Mouse (Mus musculus) cerebellum, adult 18-20 months (tissue): ENCODE results near the gene Pkd1l3.

Experiments
- DNase-seq, 2 experiments: peaks; one replicate each; pipeline ENCODE4 v3.0.0; 2021

Pkd1l3 gene

DNA sequence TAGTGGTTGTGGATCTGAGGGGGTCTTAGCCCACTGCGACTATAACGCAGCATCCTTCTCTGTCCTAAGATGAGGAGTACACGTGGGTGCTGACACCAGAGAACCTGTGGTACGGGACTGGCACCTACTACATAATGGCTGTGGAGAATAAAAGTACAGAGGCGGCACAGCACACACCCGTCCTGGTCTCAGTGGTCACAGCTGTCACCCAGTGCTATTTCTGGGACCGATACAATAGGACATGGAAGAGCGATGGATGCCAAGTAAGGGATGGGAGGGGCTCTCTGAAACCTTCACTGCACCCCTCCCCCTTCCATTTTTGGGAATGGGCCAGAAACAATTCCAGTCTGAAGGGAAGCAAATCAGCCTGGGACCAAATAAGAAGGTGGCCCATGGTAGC is 20.8 kb downstream of the Pkd1l3 start:
- no peak for DNase-seq

DNA sequence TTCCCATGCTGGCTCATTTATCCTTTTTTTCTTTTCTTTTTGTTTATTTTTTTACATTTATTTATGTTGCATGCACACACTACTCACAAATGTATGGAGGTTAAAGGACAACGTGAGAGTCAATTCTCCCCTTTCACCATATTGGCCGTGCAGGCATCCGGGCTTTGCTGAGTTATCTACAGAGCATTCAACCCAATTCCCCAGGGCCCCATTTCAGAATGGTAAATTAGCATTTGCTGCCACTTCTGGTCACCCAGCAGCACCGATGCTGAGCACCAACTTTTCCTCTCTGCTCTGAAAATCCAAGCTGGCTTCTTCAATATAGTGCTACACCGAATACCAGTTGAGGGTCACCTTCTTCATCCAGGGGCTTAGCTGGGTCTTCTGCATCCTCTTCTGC is 24.5 kb downstream of the Pkd1l3 start:
- DNase-seq, result no peak

DNA sequence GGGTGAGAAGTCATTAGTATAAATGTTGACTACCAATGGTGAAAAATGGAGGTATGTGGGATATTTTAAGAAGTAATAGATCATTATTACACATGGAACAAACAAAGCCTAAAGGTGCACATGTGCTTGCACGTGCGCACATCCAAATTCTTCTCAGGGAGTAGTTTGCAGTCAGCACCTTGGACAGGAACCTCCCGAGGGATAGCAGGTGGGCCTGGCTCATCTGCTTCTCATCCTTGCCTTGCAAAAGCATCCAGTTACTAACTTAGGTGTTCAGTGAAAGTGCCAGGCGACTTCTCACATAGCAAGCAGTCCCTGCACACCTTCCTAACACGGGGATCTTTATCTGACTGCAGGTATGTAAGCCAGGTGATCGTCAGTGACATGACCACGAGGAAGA is 26.1 kb downstream of the Pkd1l3 start:
- no peak for DNase-seq

DNA sequence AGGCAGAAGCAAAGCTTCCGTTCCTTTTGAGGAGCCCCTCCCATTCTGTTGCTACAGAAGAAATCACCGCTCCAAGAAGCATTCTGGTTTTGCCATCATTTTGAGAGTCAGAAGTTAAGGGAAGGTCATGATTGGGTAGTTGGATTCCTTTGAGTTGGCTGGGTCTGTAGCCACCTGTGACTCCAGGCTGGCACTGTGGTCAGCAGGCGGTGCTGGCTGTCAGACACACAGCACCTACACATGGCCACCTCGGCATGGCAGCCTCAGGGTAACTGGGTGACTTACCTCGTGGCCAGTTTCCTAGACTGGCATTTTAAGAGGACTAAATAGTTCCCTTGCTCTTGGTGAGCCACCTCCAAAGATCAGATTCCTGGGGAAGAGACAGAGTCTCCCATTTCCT is 26.9 kb downstream of the Pkd1l3 start:
- no peak for DNase-seq

DNA sequence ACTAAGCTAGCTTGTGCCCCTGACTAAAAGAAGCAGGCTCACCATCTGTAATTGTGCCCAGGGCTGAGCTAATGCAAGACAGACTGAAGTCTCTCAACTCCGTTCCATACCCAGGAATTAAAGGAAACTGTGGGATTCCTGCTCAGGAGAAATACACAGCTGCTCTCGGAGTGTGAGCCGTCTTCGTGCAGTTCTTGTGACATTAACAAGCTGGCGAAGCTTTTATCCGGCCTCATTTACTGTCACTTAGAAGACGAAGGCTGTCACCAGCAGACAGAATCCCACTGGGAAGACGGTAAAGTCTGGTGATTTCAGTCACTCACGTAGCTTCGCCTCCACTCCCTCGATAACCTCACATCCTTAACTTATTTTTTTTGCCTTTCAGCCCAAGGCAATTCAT is 33.0 kb downstream of the Pkd1l3 start:
- no peak for DNase-seq

DNA sequence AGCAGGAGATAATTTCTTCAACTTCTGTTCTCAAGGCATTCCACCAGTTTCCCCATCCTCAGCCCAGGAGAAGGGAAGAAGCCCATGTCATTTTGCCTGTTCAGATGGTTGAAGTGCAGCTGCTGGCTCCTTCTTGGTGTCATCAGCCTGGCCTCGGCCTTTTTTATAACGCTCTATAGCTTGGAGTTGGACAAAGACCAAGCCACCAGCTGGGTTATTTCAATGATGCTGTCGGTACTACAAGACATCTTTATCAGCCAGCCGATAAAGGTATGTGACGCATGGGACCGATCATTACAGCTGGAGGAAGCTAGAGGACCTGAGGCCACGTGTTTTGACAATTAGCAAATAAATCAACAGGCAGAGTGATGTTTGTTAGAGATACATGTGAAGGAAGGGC is 34.2 kb downstream of the Pkd1l3 start:
- DNase-seq, result no peak

DNA sequence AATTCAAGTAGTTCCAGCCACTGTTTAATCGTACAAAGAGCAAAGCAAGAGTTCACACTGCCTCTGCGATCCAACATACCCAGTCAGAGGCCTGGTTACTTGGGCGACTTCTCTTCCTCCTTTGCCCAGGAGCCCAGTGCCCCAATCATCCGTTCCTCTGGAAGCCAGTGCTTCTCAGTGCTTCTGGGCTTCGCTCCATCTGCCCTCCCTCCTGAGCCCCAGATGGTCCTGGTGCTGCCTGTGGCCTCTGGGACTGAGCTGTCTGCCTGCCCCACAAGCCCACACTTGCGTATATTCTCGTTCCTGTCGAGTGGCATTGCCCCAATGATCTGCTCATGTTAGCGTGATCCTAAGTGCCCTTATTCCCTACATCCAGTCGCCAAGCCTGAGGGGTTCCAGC is 36.5 kb downstream of the Pkd1l3 start:
- DNase-seq, result peak; percentile 23 to 35

DNA sequence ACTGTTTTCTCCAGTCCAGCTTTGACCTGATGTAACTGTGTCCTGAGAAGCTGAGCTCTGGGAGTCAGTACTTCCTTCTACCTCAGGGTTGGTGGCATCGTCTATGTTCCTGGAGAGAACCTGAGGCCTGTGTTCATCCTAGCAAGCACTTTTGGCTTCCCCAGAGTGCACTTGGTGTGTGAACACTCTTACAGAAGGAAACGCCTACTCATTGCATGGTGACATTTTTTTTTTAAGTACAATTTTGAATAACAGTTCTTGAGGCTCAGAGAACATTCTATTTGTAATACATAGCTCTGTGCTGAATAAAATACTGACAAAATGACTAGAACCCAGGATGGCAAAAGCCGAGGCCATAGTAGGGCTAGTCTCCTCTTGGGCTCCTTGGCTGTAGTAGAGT is 42.5 kb downstream of the Pkd1l3 start:
- DNase-seq, result no peak

DNA sequence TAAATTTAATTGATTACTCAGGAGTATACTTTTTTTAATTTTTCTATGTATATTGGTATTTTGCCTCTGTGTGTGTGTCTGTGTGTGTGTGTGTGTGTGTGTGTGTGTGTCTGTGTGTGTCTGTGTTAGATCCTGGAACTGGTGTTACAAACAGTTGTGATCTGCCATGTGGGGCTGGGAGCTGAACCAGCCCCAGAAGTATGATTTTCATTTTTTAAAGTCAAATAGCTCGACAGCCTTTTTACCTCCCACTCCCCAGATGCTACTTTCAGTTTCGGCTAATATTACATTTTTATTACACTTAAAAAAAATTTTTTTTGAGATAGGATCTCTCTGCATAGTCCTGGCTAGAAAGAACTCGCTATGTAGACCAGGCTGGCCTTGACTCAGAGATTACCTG is 48.0 kb downstream of the Pkd1l3 start:
- no peak for DNase-seq

DNA sequence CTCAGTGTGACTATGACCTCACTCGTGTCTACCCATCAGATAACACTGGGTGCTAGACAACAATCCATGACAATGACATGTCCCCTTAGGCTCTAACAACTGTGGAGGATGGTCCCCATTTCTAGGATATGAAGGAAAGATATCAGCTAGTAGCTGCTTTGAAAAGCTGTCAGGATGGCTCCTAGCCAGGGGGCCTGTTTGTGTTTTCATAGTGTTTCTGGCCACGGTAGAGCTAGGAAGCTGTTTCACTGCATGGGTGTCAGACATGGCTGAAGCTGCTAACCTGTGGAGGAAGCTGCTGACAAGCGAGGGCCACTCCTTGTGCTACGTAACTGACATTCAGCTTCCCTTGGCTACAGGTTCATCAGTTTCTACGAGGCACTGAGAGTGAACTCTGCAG is 52.3 kb downstream of the Pkd1l3 start:
- no peak for DNase-seq

DNA sequence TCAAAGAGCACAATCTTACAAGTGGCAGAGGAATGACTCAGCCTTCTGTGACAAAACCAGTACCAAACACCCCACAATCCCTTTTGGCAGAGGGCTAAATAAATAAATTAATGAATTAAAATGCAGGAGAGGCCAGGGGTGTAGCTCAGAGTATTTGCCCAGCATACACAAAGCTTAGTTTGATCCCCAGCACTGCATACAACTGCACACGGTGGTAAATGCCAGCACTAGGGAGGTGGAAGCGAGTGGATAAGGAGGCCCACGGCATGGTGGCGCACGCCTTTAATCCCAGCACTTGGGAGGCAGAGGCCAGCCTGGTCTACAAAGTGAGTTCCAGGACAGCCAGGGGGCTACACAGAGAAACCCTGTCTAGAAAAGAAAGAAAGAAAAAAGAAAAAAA is 58.3 kb downstream of the Pkd1l3 start:
- no peak for DNase-seq

DNA sequence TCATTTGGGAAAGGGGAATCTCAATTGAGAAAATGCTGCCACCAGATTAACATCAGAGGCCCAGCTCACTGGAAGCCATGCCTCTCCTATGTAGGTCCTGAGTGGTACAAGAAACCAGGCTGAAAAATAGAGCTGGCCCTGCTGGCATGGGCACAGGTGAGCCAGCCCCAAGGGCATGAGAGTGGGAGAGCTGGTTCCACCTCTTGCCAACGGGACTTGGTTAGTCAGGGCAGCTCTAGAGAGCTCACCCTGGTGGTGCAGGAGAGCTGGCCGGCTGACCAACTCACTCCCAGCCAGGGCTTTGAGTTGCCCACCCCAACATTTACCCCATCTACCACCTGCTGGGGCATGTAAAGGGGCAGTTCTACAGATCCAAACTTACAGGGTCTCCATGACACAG is 59.3 kb downstream of the Pkd1l3 start:
- no peak for DNase-seq

DNA sequence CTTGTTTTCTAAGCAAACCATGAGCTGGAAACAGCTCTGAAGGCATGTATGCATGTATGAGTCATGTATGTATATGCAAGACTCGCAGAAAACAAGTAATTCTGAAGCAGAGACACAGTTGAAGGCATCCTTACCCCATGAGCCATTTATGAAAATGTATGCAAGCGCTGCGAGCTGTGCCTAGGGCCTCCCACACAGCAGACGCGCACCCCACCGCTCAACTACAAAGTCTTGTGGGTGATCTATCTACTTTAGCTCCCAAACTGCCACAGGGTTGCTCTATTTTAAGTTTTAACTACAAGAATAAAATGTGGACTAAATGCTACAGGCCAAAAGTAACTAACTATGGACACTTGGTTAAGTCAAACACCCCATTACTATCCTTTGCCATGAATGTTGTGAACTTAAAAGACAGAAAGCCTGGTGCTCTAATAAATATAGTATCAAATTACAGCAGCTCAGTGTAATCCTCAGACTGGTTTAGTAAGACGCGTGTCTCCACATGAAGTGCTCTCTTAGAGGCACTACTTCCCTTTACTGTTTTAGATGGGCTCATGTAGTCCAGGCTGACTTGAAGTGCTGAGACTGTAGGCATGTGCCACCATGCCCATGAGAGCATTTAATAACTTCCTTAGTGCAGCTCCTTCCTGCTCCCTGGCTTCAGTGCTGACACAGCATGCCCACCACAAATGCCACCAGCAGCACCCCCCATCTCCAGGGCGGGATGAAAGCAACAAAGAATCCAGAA is 61.8 kb downstream of the Pkd1l3 start:
- DNase-seq, result no peak

DNA sequence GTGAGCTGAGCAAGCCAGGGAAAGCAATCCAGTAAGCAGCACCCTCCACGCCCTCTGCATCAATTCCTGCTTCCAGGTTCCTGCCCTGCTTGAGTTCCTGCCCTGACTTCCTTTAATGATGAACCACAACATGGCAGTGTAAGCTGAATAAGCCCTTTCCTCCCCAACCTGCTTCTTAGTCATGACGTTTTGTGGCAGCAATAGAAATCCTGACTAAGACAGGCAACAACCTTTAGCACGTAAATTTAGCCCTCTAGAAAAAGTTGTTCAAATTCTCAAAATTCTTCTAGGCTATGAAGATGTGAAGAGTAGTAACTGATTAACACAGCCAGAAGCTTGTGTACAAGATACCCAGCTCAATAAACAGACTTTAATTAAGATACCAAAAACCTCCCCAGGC is 67.2 kb downstream of the Pkd1l3 start:
- no peak for DNase-seq

DNA sequence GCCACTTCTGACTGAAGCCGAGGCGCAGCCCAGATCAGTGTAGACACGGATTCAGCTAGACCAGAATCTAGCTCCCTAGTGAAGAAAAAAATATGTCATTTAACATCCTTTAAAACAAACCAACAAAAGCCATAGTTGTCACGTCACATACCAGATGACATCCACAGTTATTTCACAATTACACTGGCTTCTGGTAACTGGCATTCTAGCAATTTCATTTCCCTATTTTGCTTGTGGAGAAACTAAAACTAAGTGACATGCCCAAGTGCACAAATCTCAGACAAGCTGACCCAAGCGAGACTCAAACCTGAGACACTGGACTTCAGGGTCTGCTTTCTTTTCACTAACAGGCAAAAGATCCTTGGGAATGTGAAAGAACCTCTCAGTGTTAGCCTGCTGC is 67.8 kb downstream of the Pkd1l3 start:
- no peak for DNase-seq

DNA sequence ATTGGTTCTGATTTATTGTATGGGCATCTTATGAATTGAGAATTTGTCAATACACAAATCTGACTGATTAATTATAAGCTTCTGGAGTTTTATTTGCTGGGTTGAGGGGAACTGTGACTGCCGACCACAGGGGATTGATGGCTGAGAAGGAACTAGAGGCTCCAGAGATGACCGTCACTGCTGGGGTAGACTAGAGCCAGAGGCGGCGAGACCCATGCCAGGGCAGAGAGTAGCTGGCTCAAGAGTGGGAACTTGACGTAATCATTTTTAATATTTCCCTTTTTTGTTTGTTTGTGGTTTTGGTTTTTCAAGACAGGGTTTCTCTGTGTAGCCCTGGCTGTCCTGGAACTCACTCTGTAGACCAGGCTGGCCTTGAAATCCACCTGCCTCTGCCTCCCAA is 72.9 kb downstream of the Pkd1l3 start:
- no peak for DNase-seq

DNA sequence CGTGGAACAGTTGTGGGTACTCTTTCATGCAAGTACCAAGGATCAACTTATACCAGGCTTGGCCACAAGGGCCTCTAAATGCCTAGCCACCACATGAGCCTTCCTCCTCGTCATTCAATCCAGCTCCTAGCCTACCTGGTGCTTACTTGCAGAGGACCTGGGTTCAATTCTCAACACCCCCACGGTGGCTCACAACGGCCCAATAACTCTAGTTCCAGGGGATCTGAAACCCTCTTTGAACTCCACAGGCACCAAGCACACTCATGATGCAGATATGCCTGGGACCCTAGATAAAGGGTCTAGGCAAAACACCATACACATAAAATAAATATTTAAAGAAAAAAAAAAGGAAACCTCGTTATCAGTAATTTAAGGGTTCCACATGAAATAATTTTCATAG is 77.5 kb downstream of the Pkd1l3 start:
- peak; percentile 16 to 23 for DNase-seq

DNA sequence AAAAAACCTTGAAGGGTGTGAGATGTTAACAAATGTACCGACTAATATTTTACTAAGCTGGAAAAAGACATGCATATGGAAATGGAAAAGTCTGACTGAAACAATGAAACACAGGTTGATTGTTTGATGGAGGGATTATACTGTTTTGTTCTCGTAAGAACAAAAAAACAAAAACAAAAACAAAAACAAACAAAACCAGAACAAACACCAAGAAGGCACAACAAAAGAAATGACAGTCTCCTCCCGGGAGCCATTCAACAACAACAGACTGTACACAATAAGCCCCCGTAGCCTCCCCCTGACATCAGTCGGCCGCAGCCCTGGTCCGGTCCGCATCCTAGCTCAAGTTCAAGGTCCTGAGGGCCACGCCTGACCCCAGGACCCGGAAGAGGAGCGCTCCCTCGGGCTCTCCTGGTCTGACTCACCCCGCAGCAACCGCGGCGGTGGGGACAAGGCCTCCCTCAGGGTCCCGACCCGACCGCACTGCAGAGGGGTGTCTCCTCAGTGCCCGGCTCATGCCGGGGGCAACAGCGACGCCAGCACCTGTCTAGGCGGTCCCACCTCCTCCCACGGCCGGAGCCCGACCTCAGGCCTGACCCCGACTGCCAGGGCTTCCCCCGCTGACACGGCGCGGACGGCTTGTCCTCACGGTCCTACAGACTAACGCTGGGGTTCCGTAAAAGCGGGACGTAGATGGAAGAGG is 78.3 kb downstream of the Pkd1l3 start:
- no peak for DNase-seq

DNA sequence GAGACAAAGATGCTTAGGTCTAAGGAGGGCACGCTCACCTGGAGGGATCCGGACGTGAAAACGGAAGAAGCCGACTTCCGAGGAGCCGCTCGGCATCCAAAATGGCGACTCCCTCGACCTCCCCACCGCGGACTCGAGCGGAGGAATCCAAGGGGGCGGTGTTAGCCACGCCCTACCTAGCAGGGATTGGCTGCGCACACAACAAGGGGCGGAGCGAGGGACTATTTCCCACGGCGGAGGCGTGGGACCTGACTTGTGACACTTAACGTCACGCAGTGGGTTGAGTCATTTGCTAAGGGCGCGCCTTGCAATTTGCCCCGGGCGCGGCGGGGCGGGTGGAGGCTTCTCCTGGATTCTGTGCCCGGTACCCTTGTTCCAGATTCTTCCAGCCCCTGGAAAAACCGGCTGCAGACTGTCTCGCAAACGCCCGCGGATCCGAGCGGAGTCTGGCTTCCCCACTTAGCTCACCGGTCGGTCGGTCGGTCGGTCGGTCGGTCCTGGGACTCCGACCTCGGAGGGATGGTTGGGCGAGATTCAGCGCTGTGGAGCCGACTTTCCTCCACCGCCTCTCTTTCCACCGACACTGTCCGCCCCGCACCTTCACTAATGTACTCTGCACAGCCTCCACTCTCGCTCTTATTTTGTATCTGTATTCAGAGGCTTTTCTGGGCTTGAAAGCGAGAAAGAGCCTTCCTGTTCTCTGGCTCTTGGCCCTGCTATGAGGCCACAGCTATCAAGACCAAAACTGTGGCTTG is 79.0 kb downstream of the Pkd1l3 start, which contains the start of gene Ist1:
Ist1 (minus strand) TSS at position 115 of the 755 bp plus-strand sequence.
- peak; percentile 98 for DNase-seq

DNA sequence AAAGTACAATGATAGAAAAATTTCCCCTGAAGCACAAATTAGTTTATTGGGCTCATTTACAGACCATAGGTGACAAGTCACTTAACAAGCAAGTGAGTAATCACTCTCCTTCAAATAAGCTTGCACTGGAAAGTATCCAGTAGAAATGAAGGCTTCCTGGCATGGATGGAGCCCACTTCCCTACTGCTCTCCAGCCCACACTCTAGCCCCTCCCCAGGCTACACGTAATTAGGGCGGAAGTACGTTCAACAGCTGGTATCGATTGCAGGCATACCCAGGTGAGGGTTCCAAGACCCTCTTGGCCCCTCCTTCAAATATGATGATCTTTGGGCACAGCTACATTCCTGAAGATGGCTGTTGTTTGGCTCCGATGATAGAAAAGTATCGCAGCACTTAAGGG is 79.8 kb downstream of the Pkd1l3 start:
- peak in 1 of 2 experiments; percentile 11 for DNase-seq

DNA sequence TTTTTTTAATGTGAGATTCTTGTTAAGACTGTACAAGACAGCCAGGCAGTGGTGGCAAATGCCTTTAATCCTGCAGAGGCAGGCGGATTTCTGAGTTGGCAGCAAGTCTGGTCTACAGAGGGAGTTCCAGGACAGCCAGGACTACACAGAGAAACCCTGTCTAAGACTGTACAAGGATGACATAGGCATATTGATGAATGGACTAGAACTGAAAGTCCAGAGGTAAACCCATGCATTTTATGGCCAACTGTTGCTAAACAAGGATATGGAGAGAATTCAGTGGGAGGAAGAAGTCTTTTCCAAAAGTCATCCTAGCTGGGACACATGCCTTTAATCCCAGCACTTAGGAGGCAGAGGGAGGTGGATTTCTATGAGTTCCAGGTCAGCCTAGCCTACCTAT is 83.4 kb downstream of the Pkd1l3 start:
- no peak for DNase-seq

DNA sequence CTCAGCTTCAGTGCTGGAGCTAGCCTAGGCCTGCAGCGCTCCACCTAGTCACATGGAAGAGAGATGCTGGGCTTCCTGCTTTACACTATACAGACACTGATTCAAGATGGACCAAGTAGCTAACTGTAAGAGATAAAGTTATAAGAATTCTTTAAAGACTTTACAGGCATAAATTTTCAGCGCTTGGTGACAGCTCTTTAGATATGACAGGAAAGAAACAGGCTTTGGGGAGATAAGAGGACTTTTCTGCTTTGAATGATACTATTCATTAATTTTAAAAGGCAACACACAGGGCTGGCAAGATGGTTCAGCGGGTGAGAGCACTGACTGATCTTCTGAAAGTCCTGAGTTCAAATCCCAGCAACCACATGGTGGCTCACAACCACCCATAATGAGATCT is 84.2 kb downstream of the Pkd1l3 start:
- DNase-seq, result no peak

DNA sequence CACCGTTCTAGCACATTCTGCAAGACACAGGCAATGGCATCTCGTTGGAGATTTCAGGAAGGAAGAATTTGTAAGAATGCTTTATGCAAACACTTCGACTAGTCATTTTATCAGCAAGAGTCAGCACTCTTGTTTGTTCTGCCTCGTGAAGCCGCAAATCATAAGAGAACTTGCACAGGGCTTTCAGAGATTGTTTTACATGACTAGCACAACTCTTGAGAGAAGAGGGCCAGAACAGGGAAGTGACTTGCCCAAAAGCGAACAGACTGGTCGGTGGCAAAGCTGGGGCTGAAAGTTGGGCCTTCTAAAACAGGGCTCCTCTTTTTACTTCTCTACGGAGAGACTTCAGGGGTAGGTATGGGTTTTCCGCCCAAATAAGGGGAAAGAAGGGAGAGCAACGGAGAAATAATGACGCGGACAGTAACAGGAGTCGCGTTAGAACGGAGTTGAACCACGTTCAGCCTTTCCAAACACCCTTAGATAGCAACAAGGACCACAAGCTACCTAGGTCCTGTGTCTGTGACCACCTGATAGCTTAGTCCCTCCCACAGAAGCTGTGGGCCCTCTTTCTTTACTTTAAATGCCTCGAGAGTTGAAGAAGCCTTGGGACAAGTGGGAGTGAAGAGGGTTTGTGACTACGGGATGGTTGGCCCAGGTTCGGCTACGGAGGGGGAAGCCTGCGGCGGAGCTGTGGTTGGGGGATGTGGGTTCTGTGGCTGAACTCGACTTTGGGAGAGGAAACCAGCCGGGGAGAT is 90.4 kb downstream of the Pkd1l3 start:
- peak in 1 of 2 experiments; percentile 20 for DNase-seq
